Mouse (Mus musculus): ENCODE data around the gene C8g.

Gene C8g

DNA sequence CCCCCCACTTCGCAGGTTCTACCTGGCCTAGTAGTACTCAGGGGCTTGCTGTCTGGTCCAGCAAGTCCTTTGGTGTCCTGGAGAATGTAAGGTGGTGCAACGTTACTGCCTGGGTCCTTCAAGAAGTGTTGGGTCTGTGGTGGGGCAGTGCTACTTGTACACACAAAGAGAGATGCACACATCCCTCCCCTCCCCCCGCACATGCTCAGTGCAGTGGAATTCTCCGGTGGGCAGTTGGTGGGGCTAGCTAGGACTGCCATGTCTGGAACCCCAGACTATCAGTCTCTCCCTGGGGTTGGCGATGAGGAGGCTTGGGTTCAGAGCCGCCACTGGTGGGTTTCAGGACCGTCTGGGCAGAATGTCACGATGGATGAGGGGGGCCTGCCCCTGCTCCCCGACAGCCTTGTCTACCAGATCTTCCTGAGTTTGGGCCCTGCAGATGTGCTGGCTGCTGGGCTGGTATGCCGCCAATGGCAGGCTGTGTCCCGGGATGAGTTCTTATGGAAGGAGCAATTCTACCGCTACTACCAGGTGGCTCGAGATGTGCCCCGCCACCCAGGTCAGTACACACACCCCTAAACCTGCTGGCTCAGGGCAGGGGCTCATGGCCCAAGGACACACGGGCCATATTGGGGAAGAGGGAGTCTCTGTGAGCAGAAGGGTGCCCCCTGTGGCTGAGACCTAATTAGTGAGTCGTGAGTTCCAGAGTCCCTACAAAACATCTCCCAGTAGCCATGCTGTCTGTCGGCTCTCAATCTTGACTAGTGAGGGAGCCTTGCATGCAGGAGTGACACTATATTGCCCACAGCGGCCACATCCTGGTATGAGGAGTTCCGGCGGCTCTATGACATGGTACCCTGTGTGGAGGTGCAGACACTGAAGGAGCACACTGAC, at the start of gene C8g:
TSS of gene C8g (minus strand) at position 127 of the 894 bp plus-strand sequence.
- no peak for DNase-seq (ENCODE audit: low read depth, low spot score)

DNA sequence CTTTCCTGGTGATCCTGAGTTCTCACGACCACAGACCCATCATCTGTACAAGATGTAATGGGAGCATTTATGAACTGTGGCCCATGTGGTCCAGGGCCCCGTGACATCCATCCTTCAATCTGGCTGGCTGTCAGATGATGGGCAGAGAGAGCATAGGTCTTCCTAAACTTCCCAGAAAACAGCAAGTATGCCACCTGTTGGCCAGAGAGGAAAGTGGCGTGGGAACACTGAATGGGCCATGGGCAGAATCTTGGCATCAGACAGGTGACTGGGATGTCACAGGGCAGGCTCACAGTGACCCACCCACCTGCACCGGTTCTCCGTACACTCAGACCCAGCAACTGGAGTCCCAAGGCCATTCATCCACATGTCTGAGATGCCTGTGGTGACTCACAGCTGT, 49.7 kb upstream of the C8g start:
- DNase-seq (ENCODE audit: low read depth, low spot score): peak; percentile 79

DNA sequence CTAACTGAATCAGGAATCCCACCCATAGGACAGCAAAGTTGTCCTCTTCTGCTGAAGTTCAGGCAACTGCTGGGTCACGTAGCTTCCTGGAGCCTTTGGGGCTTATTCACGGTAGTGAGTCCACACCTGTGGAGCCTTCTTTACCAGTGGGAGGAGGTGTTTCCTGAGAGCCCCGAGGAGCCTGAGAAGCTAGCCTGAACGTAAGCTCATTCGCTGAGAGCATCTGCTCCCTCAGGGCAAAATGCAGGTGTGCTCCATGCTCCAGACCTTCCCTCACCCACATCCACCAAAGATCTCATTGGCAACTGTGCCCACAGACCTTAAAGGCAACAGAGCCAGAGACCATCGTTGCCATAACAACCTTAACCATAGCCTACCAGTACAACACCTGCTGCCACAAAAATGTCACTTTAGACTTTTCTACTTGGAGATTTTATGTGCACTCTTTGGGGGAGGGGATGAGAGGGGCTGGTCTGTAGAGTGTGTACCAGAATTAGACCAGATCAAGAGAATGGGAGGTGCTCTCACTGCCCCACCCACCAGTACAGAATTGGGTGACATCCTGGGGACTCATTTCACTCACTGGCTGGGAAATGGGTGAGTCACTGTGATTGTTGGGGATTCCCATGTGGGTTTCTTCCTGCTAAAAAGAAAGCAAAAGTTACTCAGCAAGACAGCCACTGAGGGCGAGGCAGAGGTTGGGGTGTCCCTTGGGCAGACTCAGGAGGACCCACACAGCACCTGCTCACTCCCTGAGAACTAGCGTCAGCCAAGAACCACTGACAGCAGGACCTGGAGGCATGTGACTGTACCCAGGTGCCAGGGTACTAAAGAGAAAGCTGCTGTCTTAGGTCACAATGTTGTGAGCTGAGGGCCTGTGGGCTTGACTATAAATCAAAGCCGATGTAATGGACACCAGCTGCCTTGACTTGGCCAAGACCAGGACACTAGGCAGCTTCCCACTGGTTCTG, 47.8 kb upstream of the C8g start:
- DNase-seq (ENCODE audit: low read depth, low spot score): peak; percentile 81

DNA sequence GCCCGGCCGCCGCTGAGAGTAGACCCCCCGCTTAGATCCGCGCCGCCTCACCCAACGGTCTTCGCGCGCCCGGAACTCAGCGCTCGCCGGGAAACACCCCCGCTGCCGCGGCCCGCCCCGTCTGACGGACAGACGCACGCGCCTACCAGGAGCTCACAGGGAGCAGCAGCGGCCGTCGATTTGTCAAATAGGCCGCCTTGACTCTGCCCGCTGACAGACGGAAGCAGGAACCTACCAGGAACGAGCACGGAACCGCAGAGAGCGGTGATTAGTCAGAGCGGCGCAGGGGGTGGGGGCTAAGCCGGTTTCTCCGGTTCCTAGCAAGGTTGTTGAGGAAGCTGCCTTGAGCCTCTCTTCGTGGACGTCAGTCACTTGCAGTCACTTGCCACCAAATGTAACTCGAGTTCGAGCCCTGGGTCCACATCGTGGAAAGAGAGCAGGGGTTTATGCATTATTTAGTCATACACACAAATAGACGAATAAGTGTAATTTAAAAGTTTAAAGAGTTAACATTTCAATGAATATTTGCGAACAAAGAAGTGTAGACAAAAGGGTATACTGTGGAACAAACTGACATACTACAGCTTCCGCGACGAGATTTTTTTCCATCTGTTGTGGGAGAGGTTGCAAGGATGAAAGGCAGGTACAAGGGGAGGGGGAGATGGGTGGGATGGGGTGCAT, 45.4 kb upstream of the C8g start, which contains the start of gene Traf2:
TSS of gene Traf2 (minus strand) at position 130 of the 681 bp plus-strand sequence.
- peak; percentile 98 for DNase-seq (ENCODE audit: low read depth, low spot score)

GRCm38 (mm10) chr2:25545996-25546810, 44.7 kb upstream of the C8g start:
- DNase-seq (ENCODE audit: low read depth, low spot score): no peak

GRCm38 (mm10) chr2:25541644-25542367, 40.3 kb upstream of the C8g start:
- no peak for DNase-seq (ENCODE audit: low read depth, low spot score)

GRCm38 (mm10) chr2:25540541-25540948, 39.0 kb upstream of the C8g start:
- peak; percentile 79 for DNase-seq (ENCODE audit: low read depth, low spot score)

DNA sequence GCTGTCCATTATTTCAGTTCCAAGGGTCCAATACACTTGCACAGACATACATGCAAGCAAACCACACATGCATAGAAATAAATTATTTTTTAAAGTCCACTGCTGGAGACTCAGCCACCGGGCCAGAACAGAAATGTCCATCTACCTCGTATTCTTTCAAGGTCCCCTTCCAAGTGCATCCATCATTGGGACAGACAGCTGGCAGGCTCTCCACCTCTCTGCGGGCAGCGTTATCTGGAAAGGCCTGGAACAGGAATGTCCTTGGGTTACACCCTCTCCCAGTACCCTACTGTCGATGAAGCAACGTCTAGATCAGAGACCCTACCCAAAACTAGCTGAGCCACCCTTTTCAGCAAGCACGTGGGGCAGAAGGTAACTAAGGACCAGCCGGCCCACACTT, 35.0 kb upstream of the C8g start:
- DNase-seq (ENCODE audit: low read depth, low spot score): no peak

- DNase-seq (ENCODE audit: low read depth, low spot score): no peak
Measured at GRCm38 (mm10) chr2:25534866-25535182, 33.3 kb upstream of the C8g start.

- peak; percentile 99 for DNase-seq (ENCODE audit: low read depth, low spot score)
Measured at GRCm38 (mm10) chr2:25534178-25534865, 32.8 kb upstream of the C8g start.

DNA sequence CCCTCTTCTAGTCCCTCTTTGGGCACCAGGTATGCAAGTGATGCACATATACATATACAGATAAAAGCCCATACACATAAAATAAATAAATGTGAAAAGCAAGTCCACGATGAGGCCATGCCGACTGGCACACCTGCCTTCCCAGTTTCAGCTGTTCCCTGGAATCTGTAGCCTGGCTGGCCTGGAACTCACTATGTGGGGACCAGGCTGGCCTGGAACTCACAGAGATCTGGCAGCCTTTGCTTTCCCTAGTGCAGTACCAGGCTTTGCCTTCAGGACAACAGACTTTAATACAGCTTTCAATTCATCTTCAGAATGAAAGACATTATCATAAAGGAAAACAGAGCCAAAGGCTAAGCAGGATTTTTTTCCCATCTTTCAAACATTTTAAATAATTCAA, 32.2 kb upstream of the C8g start:
- DNase-seq (ENCODE audit: low read depth, low spot score): peak; percentile 79

- no peak for DNase-seq (ENCODE audit: low read depth, low spot score)
Measured at GRCm38 (mm10) chr2:25526510-25527302, 25.2 kb upstream of the C8g start.

DNA sequence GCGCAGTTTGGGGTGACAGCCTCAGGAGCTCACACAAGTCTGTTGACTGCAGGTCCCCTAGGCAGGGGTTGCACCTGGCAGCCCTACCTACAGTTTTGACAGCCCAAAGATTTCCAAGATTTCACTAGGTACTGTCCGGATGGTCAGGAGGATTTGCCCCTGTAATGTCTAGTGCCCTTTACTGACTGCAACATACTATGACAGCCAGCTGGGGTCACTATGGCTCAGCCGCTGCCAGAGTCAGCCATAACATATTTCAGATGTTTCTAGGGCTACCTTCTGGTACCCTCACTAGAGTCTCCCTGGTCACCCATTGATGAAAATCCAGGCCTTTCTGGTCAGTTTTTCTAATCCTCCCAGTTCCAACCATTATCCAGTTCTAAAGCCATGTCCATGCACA, 8.4 kb upstream of the C8g start:
- DNase-seq (ENCODE audit: low read depth, low spot score): peak; percentile 46

DNA sequence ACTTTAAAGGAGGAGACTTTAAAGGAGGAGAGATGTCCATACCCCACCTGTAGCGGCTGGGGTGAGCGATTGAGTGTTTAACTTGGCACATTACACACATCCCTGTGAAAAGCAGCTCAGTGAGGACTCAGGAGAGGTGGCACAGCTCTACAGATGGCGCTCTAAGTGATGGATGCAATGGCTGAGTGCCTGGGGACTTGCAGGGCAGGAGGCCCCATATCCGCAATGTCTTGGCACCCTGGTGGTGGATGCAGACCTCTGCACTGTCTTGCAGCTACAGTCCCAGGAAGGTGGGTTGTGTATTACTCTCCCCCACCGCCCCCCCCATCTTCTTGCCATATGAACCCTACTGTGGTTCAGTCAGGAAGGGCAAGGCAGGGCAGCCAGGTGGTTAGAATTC, 5.4 kb upstream of the C8g start:
- DNase-seq (ENCODE audit: low read depth, low spot score): peak; percentile 48

- DNase-seq (ENCODE audit: low read depth, low spot score): no peak
Measured at GRCm38 (mm10) chr2:25505860-25506259, 4.3 kb upstream of the C8g start.

GRCm38 (mm10) chr2:25505000-25505399, 3.5 kb upstream of the C8g start:
- DNase-seq (ENCODE audit: low read depth, low spot score): no peak

DNA sequence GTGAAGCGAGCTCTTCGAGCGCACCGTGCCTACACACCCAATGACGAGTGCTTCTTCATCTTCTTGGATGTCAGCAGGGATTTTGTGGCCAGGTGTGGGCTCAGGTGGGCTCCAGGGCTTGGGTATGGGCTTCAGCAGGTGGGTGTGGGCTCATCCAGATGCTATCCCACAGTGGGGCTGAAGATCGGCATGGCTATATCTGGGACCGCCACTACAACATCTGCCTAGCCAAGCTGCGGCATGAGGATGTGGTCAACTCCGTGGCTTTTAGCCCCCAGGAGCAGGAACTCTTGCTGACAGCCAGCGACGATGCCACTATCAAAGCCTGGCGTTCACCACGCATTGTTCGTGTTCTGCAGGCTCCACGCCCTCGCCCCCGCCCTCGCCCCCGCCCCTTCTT, 3.0 kb upstream of the C8g start:
- no peak for DNase-seq (ENCODE audit: low read depth, low spot score)

- DNase-seq (ENCODE audit: low read depth, low spot score): peak; percentile 67
Measured at GRCm38 (mm10) chr2:25502726-25503125, 1.2 kb upstream of the C8g start.

Measured in 3T3-L1 (cell line).